Mouse (Mus musculus): ENCODE data around the gene Inpp5d. TPM values are rescaled to one million over a fixed set of nuclear protein-coding genes. Genes with fewer than 3 reads are reported as not detected.

Gene Inpp5d
- polyA plus RNA-seq, 1 experiment from 2014 or later: 3.3 TPM

DNA sequence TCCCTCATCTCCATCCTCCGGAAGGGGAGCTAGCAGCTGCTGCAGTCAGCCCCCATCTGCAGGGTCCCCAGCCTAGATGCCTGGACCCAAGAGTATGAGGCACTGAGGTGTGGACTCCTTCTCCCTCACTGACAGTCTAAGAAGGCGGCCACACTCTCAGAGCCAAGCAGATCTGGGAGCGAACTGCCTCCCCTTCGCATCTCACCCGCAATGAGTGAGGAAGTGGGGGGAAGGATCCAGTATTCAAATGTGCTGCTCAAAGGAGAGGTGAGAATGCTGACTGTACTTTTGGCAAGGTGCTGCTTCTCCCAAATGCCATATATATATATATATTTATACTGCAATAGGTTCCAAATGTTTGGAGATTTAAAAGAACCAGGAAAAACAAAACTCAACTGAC lies 16.7 kb upstream of the Inpp5d start:
- H3K4me3 ChIP-seq: no peak overlapping the region
- no peak for ATAC-seq (ENCODE audit: low FRiP score, low read depth)
- H3K9me3 ChIP-seq: no peaks in the 10 kb centered on the region
- H3K4me2 ChIP-seq (replicated peaks): no peak overlapping the region
- H3K36me3 ChIP-seq: no peaks in the 10 kb centered on the region
- H3K27me3 ChIP-seq (replicated peaks): no peaks in the 10 kb centered on the region
- WGBS: 88% methylated on average over 5 of the region's 5 CpGs
- H3K4me1 ChIP-seq: no peaks in the 10 kb centered on the region
- no peak overlapping the region for H3K27ac ChIP-seq
- H3K9ac ChIP-seq: no peak overlapping the region

- Histone ChIP-seq H3K27ac (no peak overlapping the region), H3K27me3 (replicated peaks) (no peaks in the 10 kb centered on the region), H3K9me3 (no peaks in the 10 kb centered on the region), H3K4me1 (no peaks in the 10 kb centered on the region), H3K36me3 (no peaks in the 10 kb centered on the region), H3K4me3 (no peak overlapping the region), H3K4me2 (replicated peaks) (no peak overlapping the region), H3K9ac (no peak overlapping the region)
- WGBS: 92% methylated on average over 2 of the region's 2 CpGs
- no peak for ATAC-seq (ENCODE audit: low FRiP score, low read depth)
These were observed 14.8 kb upstream of the Inpp5d start for GRCm38 (mm10) chr1:87605296-87605695.

DNA sequence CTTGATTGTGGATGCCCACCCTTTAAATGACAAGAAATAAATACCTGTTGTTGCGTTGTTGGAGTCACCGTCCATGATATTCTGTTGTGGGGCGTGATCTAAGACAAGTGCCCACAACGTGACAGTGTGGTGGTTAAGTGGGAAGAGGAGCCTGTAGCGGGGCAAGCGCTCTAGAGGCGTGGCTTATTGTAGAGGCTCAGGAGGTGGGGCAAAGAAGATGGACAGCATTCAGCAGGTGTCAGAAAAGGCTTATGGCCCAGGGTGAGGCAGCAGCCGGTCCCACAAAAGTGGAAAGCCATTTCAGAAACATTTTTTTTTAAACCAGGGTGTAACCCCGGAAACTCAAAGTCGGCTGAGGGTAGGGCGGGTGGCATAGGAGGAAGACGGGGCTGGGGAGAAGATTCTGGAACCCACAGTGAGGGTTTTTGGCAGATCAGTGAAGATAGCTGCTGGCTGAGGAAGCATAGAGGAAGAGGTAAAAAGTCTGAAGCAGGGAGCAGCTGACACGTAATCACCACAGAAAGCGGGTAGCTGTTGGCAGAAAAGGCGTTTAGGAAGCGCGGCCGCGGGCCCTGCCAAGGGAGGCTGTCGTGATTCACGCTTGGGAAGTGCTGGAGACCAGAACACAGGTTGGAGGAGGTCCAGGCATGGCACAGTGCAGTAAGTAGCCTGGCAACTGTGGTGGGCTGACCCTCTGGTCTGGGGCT lies 12.6 kb upstream of the Inpp5d start:
- H3K4me3 ChIP-seq: no peak overlapping the region
- H3K27me3 ChIP-seq (replicated peaks): no peaks in the 10 kb centered on the region
- no peaks in the 10 kb centered on the region for H3K4me1 ChIP-seq
- no peaks in the 10 kb centered on the region for H3K9me3 ChIP-seq
- H3K4me2 ChIP-seq (replicated peaks): no peak overlapping the region
- no peak for ATAC-seq (ENCODE audit: low FRiP score, low read depth)
- H3K36me3 ChIP-seq: no peaks in the 10 kb centered on the region
- H3K27ac ChIP-seq: no peak overlapping the region
- H3K9ac ChIP-seq: no peak overlapping the region
- 85% methylated on average over 21 of the region's 21 CpGs for WGBS

DNA sequence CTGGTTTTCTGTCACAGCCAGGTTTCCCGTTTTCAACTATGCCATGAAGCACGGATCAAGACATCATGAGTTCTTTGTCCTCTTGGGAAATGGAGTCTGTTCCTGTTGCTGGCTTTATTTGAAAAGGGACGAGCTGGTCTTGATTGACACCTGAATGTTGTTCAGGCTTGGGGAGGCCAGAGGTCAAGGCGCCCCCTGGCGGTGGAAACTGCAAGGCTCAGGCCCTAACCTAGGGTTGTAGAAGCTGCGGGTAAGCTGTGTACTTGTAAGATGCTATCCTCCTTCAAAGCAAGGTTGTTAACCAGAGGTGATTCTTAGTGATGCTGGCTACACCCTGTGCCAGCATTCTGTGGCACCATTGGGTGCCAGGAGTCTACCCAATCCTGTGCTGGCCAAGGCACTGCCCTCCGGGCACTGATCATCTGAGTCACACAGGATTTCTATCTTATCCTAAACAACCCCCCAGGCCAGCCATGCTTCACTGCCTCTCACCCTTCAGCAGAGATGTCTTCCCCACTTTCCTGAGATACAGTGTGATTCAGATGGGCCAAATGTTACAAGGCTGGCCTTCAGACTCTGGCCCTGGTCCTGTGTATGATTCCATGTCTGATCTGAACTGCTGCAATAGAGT lies 11.6 kb upstream of the Inpp5d start:
- Histone ChIP-seq H3K4me1 (no peaks in the 10 kb centered on the region), H3K9ac (no peak overlapping the region), H3K4me3 (no peak overlapping the region), H3K9me3 (no peaks in the 10 kb centered on the region), H3K27ac (no peak overlapping the region), H3K4me2 (replicated peaks) (no peak overlapping the region), H3K36me3 (no peaks in the 10 kb centered on the region), H3K27me3 (replicated peaks) (no peaks in the 10 kb centered on the region)
- 31% methylated on average over 7 of the region's 7 CpGs for whole genome bisulfite sequencing
- ATAC-seq (ENCODE audit: low FRiP score, low read depth): no peak

GRCm38 (mm10) chr1:87614576-87615295 lies 5.4 kb upstream of the Inpp5d start:
- Histone ChIP-seq H3K36me3 (no peaks in the 10 kb centered on the region), H3K4me2 (replicated peaks) (no peak overlapping the region), H3K4me1 (no peaks in the 10 kb centered on the region), H3K27ac (no peak overlapping the region), H3K9ac (no peak overlapping the region), H3K4me3 (no peak overlapping the region), H3K9me3 (no peaks in the 10 kb centered on the region), H3K27me3 (replicated peaks) (no peaks in the 10 kb centered on the region)
- no peak for ATAC-seq (ENCODE audit: low FRiP score, low read depth)
- WGBS: 89% methylated on average over 2 of the region's 2 CpGs

- no peaks in the 10 kb centered on the region for H3K4me1 ChIP-seq
- WGBS: 86% methylated on average over 6 of the region's 6 CpGs
- no peak for ATAC-seq (ENCODE audit: low FRiP score, low read depth)
- no peak overlapping the region; the same call in 1 of the 2 replicates for H3K4me2 ChIP-seq (replicated peaks)
- H3K27me3 ChIP-seq (replicated peaks): no peaks in the 10 kb centered on the region
- H3K4me3 ChIP-seq: no peak overlapping the region
- H3K9ac ChIP-seq: no peak overlapping the region
- no peaks in the 10 kb centered on the region for H3K36me3 ChIP-seq
- H3K27ac ChIP-seq: no peak overlapping the region
- no peaks in the 10 kb centered on the region for H3K9me3 ChIP-seq
These were observed 581 bp downstream of the Inpp5d start for GRCm38 (mm10) chr1:87620693-87621092.

- Histone ChIP-seq H3K9ac (no peak overlapping the region), H3K4me2 (replicated peaks) (no peak overlapping the region), H3K27ac (no peak overlapping the region), H3K36me3 (no peaks in the 10 kb centered on the region), H3K27me3 (replicated peaks) (no peaks in the 10 kb centered on the region), H3K4me3 (no peak overlapping the region), H3K9me3 (no peaks in the 10 kb centered on the region), H3K4me1 (no peaks in the 10 kb centered on the region)
- 90% methylated on average over 9 of the region's 9 CpGs for WGBS
- ATAC-seq (ENCODE audit: low FRiP score, low read depth): no peak
These were observed 1.2 kb downstream of the Inpp5d start for GRCm38 (mm10) chr1:87621146-87621857.

DNA sequence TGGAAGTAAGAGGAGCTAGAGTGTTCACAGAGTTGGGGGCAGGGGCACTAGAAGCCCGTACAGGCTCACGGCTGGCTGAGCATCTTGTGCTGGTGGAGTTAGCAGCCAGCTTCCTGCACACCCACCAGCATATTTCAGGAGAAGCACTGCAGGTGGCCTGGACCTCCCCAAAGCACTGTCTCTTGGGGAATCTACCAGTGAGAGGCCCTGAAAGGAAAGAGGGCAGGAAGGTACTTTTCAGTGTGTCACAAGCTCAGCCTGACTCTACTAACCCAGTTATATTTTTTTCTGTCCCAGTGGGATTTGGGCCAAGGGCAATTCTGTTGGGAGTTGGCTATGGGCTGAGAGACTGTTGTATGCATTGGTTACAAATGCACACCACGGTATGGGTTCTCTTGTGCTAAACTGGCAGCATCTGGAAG lies 1.8 kb downstream of the Inpp5d start:
- H3K4me3 ChIP-seq: no peak overlapping the region
- H3K4me1 ChIP-seq: no peaks in the 10 kb centered on the region
- no peaks in the 10 kb centered on the region for H3K36me3 ChIP-seq
- ATAC-seq (ENCODE audit: low FRiP score, low read depth): no peak
- no peak overlapping the region for H3K9ac ChIP-seq
- no peak overlapping the region for H3K27ac ChIP-seq
- H3K9me3 ChIP-seq: no peaks in the 10 kb centered on the region
- H3K4me2 ChIP-seq (replicated peaks): no peak overlapping the region
- 67% methylated on average over 3 of the region's 3 CpGs for WGBS
- no peaks in the 10 kb centered on the region for H3K27me3 ChIP-seq (replicated peaks)

DNA sequence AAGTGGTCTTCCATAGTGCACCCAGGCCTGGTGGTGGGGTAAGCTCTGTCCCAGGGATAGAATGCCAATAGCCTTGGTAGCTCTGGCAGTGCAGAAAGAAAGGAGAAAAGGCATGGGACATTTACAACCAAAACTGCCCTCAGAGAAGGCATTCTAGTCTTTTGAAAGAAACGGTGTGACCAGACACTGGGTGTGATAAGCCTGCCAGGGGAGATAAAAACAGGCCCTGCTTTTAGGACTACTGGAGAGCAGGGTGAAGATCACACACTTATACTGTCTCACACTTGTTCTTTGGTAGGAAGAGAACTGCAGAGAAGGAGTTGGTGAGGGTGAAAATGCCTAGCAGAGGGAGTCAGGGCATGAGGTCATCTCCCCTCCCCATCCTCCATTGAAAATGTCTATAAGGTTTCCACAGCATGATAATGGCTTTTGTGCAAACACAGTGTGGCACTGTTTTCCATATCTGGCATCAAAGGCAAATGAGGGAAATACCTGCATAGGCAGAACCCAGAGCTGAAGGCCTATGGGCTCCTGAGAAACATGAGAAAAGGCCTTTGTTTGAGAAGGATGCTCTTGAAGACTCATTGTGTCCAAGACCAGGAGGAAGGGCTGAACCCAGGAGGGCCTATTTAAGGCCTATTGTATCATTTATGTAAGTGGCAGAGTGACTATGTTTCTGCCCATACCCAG lies 4.0 kb downstream of the Inpp5d start:
- no peak for ATAC-seq (ENCODE audit: low FRiP score, low read depth)
- Histone ChIP-seq H3K4me1 (no peaks in the 10 kb centered on the region), H3K36me3 (no peaks in the 10 kb centered on the region), H3K9ac (no peak overlapping the region), H3K27ac (no peak overlapping the region), H3K9me3 (no peaks in the 10 kb centered on the region), H3K27me3 (replicated peaks) (no peaks in the 10 kb centered on the region), H3K4me3 (no peak overlapping the region), H3K4me2 (replicated peaks) (no peak overlapping the region)
- 76% methylated on average over 1 of the region's 1 CpGs for WGBS

DNA sequence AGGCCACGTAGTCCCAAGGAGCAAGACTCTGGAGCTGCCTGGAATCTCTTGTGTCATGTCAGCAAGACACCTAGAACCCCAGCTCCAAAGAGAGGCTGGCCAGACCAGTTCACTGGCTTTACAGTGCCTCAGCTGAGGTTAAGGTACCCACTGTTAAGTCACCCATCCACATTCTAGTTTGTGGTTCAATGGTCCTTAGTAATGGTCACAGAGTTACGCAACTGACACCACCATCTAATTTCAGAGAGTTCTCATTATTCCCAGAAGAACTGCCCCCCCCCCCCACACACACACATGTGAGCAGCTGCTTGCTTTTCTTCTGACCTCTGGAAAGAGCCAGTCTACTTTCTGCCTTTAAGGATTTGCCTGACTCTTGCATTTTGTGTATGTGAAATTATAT lies 4.7 kb downstream of the Inpp5d start:
- H3K4me1 ChIP-seq: no peaks in the 10 kb centered on the region
- H3K9me3 ChIP-seq: no peaks in the 10 kb centered on the region
- H3K36me3 ChIP-seq: no peaks in the 10 kb centered on the region
- no peak overlapping the region for H3K27ac ChIP-seq
- no peaks in the 10 kb centered on the region for H3K27me3 ChIP-seq (replicated peaks)
- WGBS: 83% methylated on average over 2 of the region's 2 CpGs
- no peak for ATAC-seq (ENCODE audit: low FRiP score, low read depth)
- no peak overlapping the region for H3K4me3 ChIP-seq
- no peak overlapping the region for H3K4me2 ChIP-seq (replicated peaks)
- no peak overlapping the region for H3K9ac ChIP-seq

DNA sequence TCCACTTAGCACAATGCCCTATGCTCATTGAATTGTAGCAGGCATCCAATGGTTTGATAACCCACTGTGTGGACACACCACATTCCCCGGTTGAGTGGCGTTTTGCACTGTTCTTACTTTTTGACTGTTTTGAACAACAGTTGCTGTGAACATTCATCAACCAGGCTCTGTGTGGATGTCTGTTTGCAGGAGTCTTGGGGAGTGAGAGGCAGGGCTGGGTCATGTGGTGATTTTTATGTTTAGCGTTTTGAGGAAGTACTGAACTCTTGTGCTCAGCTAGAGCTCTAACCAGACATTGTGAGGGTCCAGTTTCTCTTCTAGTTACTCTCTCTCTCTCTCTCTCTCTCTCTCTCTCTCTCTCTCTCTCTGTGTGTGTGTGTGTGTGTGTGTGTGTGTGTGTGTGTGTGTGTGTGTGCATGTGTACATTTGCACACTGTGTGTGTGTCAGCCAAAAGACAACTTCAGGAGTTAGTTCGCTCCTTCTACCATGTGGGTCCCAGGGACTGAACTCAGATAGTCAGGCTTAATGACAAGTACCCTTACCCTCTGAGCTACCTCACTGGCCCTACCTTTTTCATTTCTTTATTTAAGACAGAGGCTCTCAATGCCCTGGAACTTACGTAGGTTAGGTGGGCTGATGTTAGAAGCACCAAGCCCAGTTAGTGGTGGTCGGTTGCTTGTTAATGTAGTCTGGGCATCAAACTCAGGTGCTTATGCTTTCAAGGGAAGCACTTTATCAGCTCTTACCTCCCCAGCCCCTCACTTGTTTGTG lies 5.3 kb downstream of the Inpp5d start:
- Histone ChIP-seq H3K9ac (no peak overlapping the region), H3K4me1 (no peaks in the 10 kb centered on the region), H3K27ac (no peak overlapping the region), H3K4me3 (no peak overlapping the region), H3K36me3 (no peaks in the 10 kb centered on the region), H3K4me2 (replicated peaks) (no peak overlapping the region), H3K27me3 (replicated peaks) (no peaks in the 10 kb centered on the region), H3K9me3 (no peaks in the 10 kb centered on the region)
- WGBS: 88% methylated on average over 6 of the region's 6 CpGs
- ATAC-seq (ENCODE audit: low FRiP score, low read depth): no peak
